Mouse (Mus musculus): ENCODE data around the gene Plk5. TPM values are rescaled to one million over a fixed set of nuclear protein-coding genes. Genes with fewer than 3 reads are reported as not detected.

The Plk5 gene
- total RNA-seq, 2 experiments from 2014 or later: not detected

- ATAC-seq (ENCODE audit: poor library complexity, severe bottlenecking): no peak
Observed at GRCm38 (mm10) chr10:80355431-80355830, 828 bp upstream of the Plk5 start.

- ATAC-seq (ENCODE audit: poor library complexity, severe bottlenecking): no peak
Observed at GRCm38 (mm10) chr10:80356737-80357136, 478 bp downstream of the Plk5 start.

- no peak for ATAC-seq (ENCODE audit: poor library complexity, severe bottlenecking)
Observed at GRCm38 (mm10) chr10:80357336-80357735, 1.1 kb downstream of the Plk5 start.

GRCm38 (mm10) chr10:80357994-80358639 lies 1.9 kb downstream of the Plk5 start:
- ATAC-seq (ENCODE audit: poor library complexity, severe bottlenecking): peak; percentile 21; the same call in 1 of the 2 replicates

GRCm38 (mm10) chr10:80363734-80364133 lies 7.5 kb downstream of the Plk5 start:
- ATAC-seq (ENCODE audit: poor library complexity, severe bottlenecking): no peak

- no peak for ATAC-seq (ENCODE audit: poor library complexity, severe bottlenecking)
Observed at GRCm38 (mm10) chr10:80365736-80366135, 9.5 kb downstream of the Plk5 start.

GRCm38 (mm10) chr10:80367954-80368353 lies 11.7 kb downstream of the Plk5 start:
- peak; percentile 22; the same call in 1 of the 2 replicates for ATAC-seq (ENCODE audit: poor library complexity, severe bottlenecking)

GRCm38 (mm10) chr10:80368392-80368791 lies 12.1 kb downstream of the Plk5 start:
- ATAC-seq (ENCODE audit: poor library complexity, severe bottlenecking): no peak

- no peak for ATAC-seq (ENCODE audit: poor library complexity, severe bottlenecking)
Observed at GRCm38 (mm10) chr10:80369995-80370747, 13.9 kb downstream of the Plk5 start.

- ATAC-seq (ENCODE audit: poor library complexity, severe bottlenecking): no peak
Observed at GRCm38 (mm10) chr10:80371411-80371966, 15.2 kb downstream of the Plk5 start.

- no peak for ATAC-seq (ENCODE audit: poor library complexity, severe bottlenecking)
Observed at GRCm38 (mm10) chr10:80371983-80372382, 15.7 kb downstream of the Plk5 start.

- no peak for ATAC-seq (ENCODE audit: poor library complexity, severe bottlenecking)
Observed at GRCm38 (mm10) chr10:80372706-80373105, 16.4 kb downstream of the Plk5 start.

- ATAC-seq (ENCODE audit: poor library complexity, severe bottlenecking): peak; percentile 66
Observed at GRCm38 (mm10) chr10:80374063-80374462, 17.8 kb downstream of the Plk5 start.

- peak; percentile 96 for ATAC-seq (ENCODE audit: poor library complexity, severe bottlenecking)
Observed at GRCm38 (mm10) chr10:80376160-80376559, 19.9 kb downstream of the Plk5 start.

GRCm38 (mm10) chr10:80377716-80378115 lies 21.5 kb downstream of the Plk5 start:
- ATAC-seq (ENCODE audit: poor library complexity, severe bottlenecking): no peak

- no peak for ATAC-seq (ENCODE audit: poor library complexity, severe bottlenecking)
Observed at GRCm38 (mm10) chr10:80382641-80383365, 26.5 kb downstream of the Plk5 start.

GRCm38 (mm10) chr10:80383431-80383830 lies 27.2 kb downstream of the Plk5 start:
- no peak for ATAC-seq (ENCODE audit: poor library complexity, severe bottlenecking)

GRCm38 (mm10) chr10:80384115-80384639 lies 27.9 kb downstream of the Plk5 start:
- no peak for ATAC-seq (ENCODE audit: poor library complexity, severe bottlenecking)

GRCm38 (mm10) chr10:80384709-80385108 lies 28.4 kb downstream of the Plk5 start:
- no peak for ATAC-seq (ENCODE audit: poor library complexity, severe bottlenecking)

- ATAC-seq (ENCODE audit: poor library complexity, severe bottlenecking): no peak
Observed at GRCm38 (mm10) chr10:80385310-80385709, 29.1 kb downstream of the Plk5 start.

Data from megakaryocyte, adult 5-6 weeks (primary cell).